Mouse (Mus musculus): ENCODE data around the gene Atg4d. TPM values are rescaled to one million over a fixed set of nuclear protein-coding genes. Genes with fewer than 3 reads are reported as not detected.

The Atg4d gene
- total and polyA plus RNA-seq, 2 experiments = 22.3 to 42.2 TPM

DNA sequence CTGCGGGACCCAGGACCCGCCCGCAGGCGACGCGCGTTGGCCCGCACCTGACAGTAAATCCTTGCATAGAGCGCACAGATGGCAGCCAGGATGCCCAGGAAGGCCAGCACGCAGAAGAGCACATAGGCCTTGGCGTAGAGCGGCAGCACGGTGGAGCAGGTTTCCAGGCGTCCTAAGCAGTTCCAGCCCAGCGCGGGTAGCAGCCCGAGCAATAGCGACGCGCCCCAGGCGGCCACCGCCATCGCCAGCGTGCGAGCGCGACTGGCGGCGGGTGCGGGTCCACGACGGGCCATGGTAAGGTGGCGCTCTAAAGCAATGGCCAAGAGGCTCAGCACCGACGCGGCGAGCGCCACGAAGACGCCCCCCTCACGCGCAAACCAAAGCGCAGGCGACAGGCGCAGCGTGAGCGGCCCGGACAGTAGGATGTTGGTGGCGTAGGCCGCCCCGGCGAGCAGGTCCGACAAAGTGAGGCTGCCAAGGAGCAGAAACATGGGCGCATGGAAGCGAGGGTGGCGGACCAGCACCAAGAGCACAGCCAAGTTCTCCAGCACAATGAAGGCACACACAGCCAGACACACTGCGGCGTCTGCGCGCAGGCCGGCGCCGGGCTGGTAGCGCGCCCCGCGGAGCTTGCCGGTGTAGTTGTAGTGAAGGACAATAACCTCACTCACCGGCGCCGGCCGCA is 20.5 kb upstream of the Atg4d start:
- Histone ChIP-seq H3K27me3 (ENCODE audit: control insufficient read depth, insufficient read depth, low read length) (peaks cover 7% of the 10 kb centered on the region), H3K27ac (replicated peaks; ENCODE audit: insufficient read depth, low read depth, low read length) (no peak overlapping the region), H3K36me3 (ENCODE audit: control insufficient read depth, insufficient read depth, low read length) (no peaks in the 10 kb centered on the region), H3K4me3 (ENCODE audit: insufficient read depth, low read depth, low read length) (peak overlapping the region; percentile 46; the same call in 1 of the 2 replicates), H3K79me2 (ENCODE audit: control insufficient read depth, insufficient read depth, low read length) (no peaks in the 10 kb centered on the region), H3K9ac (ENCODE audit: low read depth, low read length) (peak overlapping the region; percentile 56), H3K4me1 (ENCODE audit: control insufficient read depth, insufficient read depth, low read length) (peaks cover 15% of the 10 kb centered on the region; the same call in 1 of the 2 replicates)
- WGBS = 17% methylated on average over 72 of the region's 72 CpGs
- no peak for TF ChIP-seq POLR2A (IDR thresholded peaks at IDR 0.05; ENCODE audit: extremely low read depth, insufficient read depth, low read length)
- no peak for TF ChIP-seq CTCF (IDR thresholded peaks at IDR 0.05; ENCODE audit: low read depth, low read length)
- no peak for DNase-seq (ENCODE audit: extremely low read depth, low read depth, low spot score)

DNA sequence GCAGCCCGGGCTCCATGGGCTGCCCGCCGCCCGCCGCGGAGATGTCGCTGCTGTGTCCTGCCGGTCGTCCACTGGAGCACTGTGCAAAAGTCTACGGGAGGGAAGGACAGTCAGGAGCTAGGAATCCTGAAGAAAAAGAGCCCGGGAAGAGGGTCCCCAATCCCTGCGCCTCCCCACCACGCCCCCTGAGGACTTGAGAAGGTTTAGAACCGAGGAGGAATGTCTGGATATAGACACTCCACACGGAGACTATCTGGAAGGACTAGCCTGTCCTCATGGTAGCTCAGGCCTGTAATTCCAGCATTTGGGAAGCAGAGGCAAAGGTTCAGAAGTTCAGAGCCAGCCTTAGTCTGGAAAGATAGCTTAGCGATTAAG is 20.0 kb upstream of the Atg4d start:
- no peak overlapping the region for H3K27ac ChIP-seq (replicated peaks; ENCODE audit: insufficient read depth, low read depth, low read length)
- TF ChIP-seq POLR2A (IDR thresholded peaks at IDR 0.05; ENCODE audit: extremely low read depth, insufficient read depth, low read length) (no peak), CTCF (IDR thresholded peaks at IDR 0.05; ENCODE audit: low read depth, low read length) (no peak)
- H3K4me3 ChIP-seq (ENCODE audit: insufficient read depth, low read depth, low read length) = peak overlapping the region; percentile 46; the same call in 1 of the 2 replicates
- 16% methylated on average over 16 of the region's 16 CpGs for WGBS
- no peak overlapping the region; the same call in 1 of the 2 replicates for H3K9ac ChIP-seq (ENCODE audit: low read depth, low read length)
- DNase-seq (ENCODE audit: extremely low read depth, low read depth, low spot score) = no peak
- H3K27me3 ChIP-seq (ENCODE audit: control insufficient read depth, insufficient read depth, low read length) = peaks cover 7% of the 10 kb centered on the region
- peaks cover 18% of the 10 kb centered on the region for H3K4me1 ChIP-seq (ENCODE audit: control insufficient read depth, insufficient read depth, low read length)
- no peaks in the 10 kb centered on the region for H3K79me2 ChIP-seq (ENCODE audit: control insufficient read depth, insufficient read depth, low read length)
- H3K36me3 ChIP-seq (ENCODE audit: control insufficient read depth, insufficient read depth, low read length) = no peaks in the 10 kb centered on the region

DNA sequence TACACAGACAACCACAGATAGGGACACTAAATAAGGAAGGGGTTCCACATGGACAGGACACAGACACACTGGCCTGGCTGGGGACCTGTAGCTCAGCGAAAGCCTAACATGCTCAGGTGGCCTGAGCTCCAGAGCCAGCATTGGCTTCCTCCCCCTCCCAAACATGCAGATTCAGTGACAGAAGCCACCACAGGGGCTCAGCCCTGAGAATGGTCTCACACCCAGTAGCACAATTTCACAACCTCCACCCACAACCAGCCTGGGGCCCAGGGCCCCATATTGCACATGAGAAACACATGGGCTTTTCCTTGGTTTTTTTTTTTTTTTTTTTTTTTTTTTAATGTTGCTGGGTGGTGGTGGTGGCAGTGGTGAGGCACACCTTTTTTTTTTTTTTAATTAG is 18.8 kb upstream of the Atg4d start:
- Histone ChIP-seq H3K36me3 (ENCODE audit: control insufficient read depth, insufficient read depth, low read length) (no peaks in the 10 kb centered on the region), H3K4me1 (ENCODE audit: control insufficient read depth, insufficient read depth, low read length) (peaks cover 26% of the 10 kb centered on the region), H3K79me2 (ENCODE audit: control insufficient read depth, insufficient read depth, low read length) (no peaks in the 10 kb centered on the region), H3K27me3 (ENCODE audit: control insufficient read depth, insufficient read depth, low read length) (peaks cover 7% of the 10 kb centered on the region), H3K9ac (ENCODE audit: low read depth, low read length) (no peak overlapping the region), H3K27ac (replicated peaks; ENCODE audit: insufficient read depth, low read depth, low read length) (no peak overlapping the region), H3K4me3 (ENCODE audit: insufficient read depth, low read depth, low read length) (no peak overlapping the region)
- no peak for DNase-seq (ENCODE audit: extremely low read depth, low read depth, low spot score)
- no peak for TF ChIP-seq POLR2A (IDR thresholded peaks at IDR 0.05; ENCODE audit: extremely low read depth, insufficient read depth, low read length)
- no peak for TF ChIP-seq CTCF (IDR thresholded peaks at IDR 0.05; ENCODE audit: low read depth, low read length)
- 88% methylated on average over 1 of the region's 1 CpGs for WGBS

- Histone ChIP-seq H3K4me1 (ENCODE audit: control insufficient read depth, insufficient read depth, low read length) (peaks cover 26% of the 10 kb centered on the region), H3K36me3 (ENCODE audit: control insufficient read depth, insufficient read depth, low read length) (no peaks in the 10 kb centered on the region), H3K27ac (replicated peaks; ENCODE audit: insufficient read depth, low read depth, low read length) (peak within 1 kb of the TSS; percentile 73), H3K9ac (ENCODE audit: low read depth, low read length) (peak within 1 kb of the TSS; percentile 69), H3K4me3 (ENCODE audit: insufficient read depth, low read depth, low read length) (peak within 1 kb of the TSS; percentile 53), H3K27me3 (ENCODE audit: control insufficient read depth, insufficient read depth, low read length) (peaks cover 7% of the 10 kb centered on the region), H3K79me2 (ENCODE audit: control insufficient read depth, insufficient read depth, low read length) (no peaks in the 10 kb centered on the region)
- 2% methylated on average over 30 of the region's 30 CpGs for WGBS
- TF ChIP-seq POLR2A (IDR thresholded peaks at IDR 0.05; ENCODE audit: extremely low read depth, insufficient read depth, low read length) (peak; percentile 16; the same call in 1 of the 2 replicates), CTCF (IDR thresholded peaks at IDR 0.05; ENCODE audit: low read depth, low read length) (no peak)
- DNase-seq (ENCODE audit: extremely low read depth, low read depth, low spot score) = peak; percentile 80
Measured at GRCm38 (mm10) chr9:21248326-21248725, 16.8 kb upstream of the Atg4d start, which contains the start of gene S1pr5. TSS of gene S1pr5 (minus strand) at chr9:21248443.

- H3K79me2 ChIP-seq (ENCODE audit: control insufficient read depth, insufficient read depth, low read length) = no peaks in the 10 kb centered on the region
- peak overlapping the region; percentile 88 for H3K27ac ChIP-seq (replicated peaks; ENCODE audit: insufficient read depth, low read depth, low read length)
- DNase-seq (ENCODE audit: extremely low read depth, low read depth, low spot score) = peak; percentile 88
- peaks cover 22% of the 10 kb centered on the region for H3K4me1 ChIP-seq (ENCODE audit: control insufficient read depth, insufficient read depth, low read length)
- 33% methylated on average over 17 of the region's 17 CpGs for WGBS
- H3K27me3 ChIP-seq (ENCODE audit: control insufficient read depth, insufficient read depth, low read length) = no peaks in the 10 kb centered on the region
- H3K9ac ChIP-seq (ENCODE audit: low read depth, low read length) = no peak overlapping the region
- no peak overlapping the region for H3K4me3 ChIP-seq (ENCODE audit: insufficient read depth, low read depth, low read length)
- TF ChIP-seq POLR2A (IDR thresholded peaks at IDR 0.05; ENCODE audit: extremely low read depth, insufficient read depth, low read length) (no peak), CTCF (IDR thresholded peaks at IDR 0.05; ENCODE audit: low read depth, low read length) (no peak)
- H3K36me3 ChIP-seq (ENCODE audit: control insufficient read depth, insufficient read depth, low read length) = no peaks in the 10 kb centered on the region
Measured at GRCm38 (mm10) chr9:21249629-21250508, 15.2 kb upstream of the Atg4d start.
